Mouse (Mus musculus) Patski (cell line): ENCODE data around the gene Cypt2. TPM values are rescaled to one million over a fixed set of nuclear protein-coding genes. Genes with fewer than 3 reads are reported as not detected.
"Not testable (repeated sequence)": the region's sequence is repeated elsewhere in the genome, so short reads cannot be mapped to it uniquely, and the experiment has no call there.

Experiments used
- ATAC-seq: fragments of 100-300 bp; one replicate; pipeline ENCODE4 v1.8.0; 2021
- CTCF ChIA-PET: fragments of 350-600 bp; sonication (Branson Sonifier 250); formaldehyde crosslinking; loops from one replicate; lab custom pipeline; 2022; ENCODE audit warnings: inconsistent platforms; lab: Charles Lee
- POLR2A ChIA-PET: fragments of 350-600 bp; sonication (Branson Sonifier 250); formaldehyde crosslinking; loops from one replicate; lab custom pipeline; 2022; ENCODE audit warnings: antibody characterized with exemption, inconsistent platforms; lab: Charles Lee
- DNase-seq: peaks from one replicate; pipeline ENCODE4 v3.0.0-alpha.2; 2011; ENCODE audit warnings: low read depth, low spot score
- H3K27me3 ChIP-seq: fragments of 371-371 bp; one replicate; pipeline ENCODE4 v1.5.1; 2021
- CTCF ChIP-seq: fragments of 100-300 bp; IDR thresholded peaks from one replicate; pipeline ENCODE4 v1.5.1; 2021
- in situ Hi-C: fragments of 300-500 bp; cut with MboI; formaldehyde crosslinking; loops from 3 replicates; pipeline ENCODE4 v1.11.1; 2018; ENCODE audit warnings: low pct_unique_long_range_greater_than_20kb, mixed read lengths
- polyA plus RNA-seq: library from polyadenylated mRNA; unstranded; gene quantifications from one replicate; pipeline ENCODE4 v1.2.3, GENCODE M21; 2021

Gene Cypt2
- not detected for polyA plus RNA-seq

DNA sequence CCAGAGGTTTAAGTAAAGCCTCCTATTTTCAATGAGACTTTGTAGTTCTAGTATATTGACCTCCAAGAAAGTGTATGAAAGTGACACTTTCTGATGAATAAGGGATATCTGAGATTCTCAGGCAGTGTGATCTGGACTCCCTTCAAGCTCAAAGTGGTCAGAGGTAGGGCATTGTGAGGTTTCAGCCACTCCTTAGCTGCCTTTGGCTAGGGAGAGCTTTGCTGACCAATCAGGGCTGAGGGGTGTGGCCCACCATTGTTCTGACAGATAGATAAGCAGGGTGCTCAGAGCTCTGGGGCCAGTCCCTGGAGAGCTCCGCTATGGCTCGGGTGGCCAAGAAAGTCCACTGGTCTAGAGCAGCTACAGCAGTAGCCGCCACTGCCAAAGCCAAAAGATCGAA lies at the start of gene Cypt2:
TSS of gene Cypt2 (plus strand) at position 301 of the 400 bp plus-strand sequence.
- POLR2A ChIA-PET, DNase-seq, H3K27me3 ChIP-seq, ATAC-seq, in situ Hi-C loops, CTCF ChIA-PET: not testable (repeated sequence)

DNA sequence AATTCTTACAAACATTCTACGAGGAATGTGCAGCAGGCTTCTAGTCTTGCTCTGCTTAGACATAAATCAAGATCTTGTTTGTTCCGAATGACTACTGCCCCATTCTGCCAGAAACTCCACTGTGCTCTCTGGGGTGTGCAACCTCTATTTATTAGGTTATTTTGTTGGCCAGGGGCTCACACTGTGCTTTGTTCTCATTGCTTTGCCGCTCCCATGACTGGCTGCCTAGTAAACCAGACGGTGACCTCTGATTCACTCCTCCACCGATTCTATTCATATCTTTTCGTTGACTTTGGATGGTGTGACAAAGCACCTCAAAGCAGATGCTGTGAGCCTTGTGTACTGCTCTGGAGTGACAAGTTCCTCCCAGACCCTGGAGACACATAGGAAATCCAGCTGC lies 46.7 kb downstream of the Cypt2 start:
- peak; percentile 35 for ATAC-seq
- CTCF ChIA-PET, result no interaction called here
- no peak for TF ChIP-seq CTCF
- DNase-seq, result no peak
- H3K27me3 ChIP-seq, result peaks cover under 1% of the 10 kb centered on the region
- POLR2A ChIA-PET, result no interaction called here
- in situ Hi-C loops, result no loop called here
